Mouse (Mus musculus) liver, embryonic 12.5 days (tissue): ENCODE results near the gene Mfap5. TPM values are rescaled to one million over a fixed set of nuclear protein-coding genes. Genes with fewer than 3 reads are reported as not detected.
"Not testable (repeated sequence)": the region's sequence is repeated elsewhere in the genome, so short reads cannot be mapped to it uniquely, and the experiment has no call there.

Source experiments
- ATAC-seq: fragments of 200-750 bp; cut with Nextera tagmentation; 2 replicates; pipeline ENCODE4 v1.8.0; 2017; ENCODE audit warnings: moderate number of reproducible peaks, mild to moderate bottlenecking, moderate library complexity
- H3K27ac ChIP-seq: fragments of 300-500 bp; sonication (generic); 2 replicates; pipeline ENCODE4 v1.5.1; 2016; ENCODE audit warnings: mild to moderate bottlenecking
- H3K27me3 ChIP-seq: fragments of 300-500 bp; sonication (generic); replicated peaks from 2 replicates; pipeline ENCODE4 v1.6.1; 2016; ENCODE audit warnings: mild to moderate bottlenecking, moderate library complexity
- H3K36me3 ChIP-seq: fragments of 300-500 bp; sonication (generic); 2 replicates; pipeline ENCODE4 v1.6.1; 2016; ENCODE audit warnings: mild to moderate bottlenecking, moderate library complexity
- H3K4me1 ChIP-seq: fragments of 300-500 bp; sonication (generic); 2 replicates; pipeline ENCODE4 v1.6.1; 2016
- H3K4me2 ChIP-seq: fragments of 300-500 bp; sonication (generic); 2 replicates; pipeline ENCODE4 v1.6.1; 2016; ENCODE audit warnings: mild to moderate bottlenecking, moderate library complexity
- H3K4me3 ChIP-seq: fragments of 300-500 bp; sonication (generic); 2 replicates; pipeline ENCODE4 v1.5.1; 2016; ENCODE audit warnings: mild to moderate bottlenecking, moderate library complexity
- H3K9ac ChIP-seq: fragments of 300-500 bp; sonication (generic); 2 replicates; pipeline ENCODE4 v1.6.1; 2016; ENCODE audit warnings: mild to moderate bottlenecking, moderate library complexity
- H3K9me3 ChIP-seq: fragments of 300-500 bp; sonication (generic); replicated peaks from 2 replicates; pipeline ENCODE4 v1.6.1; 2016; ENCODE audit warnings: mild to moderate bottlenecking, moderate library complexity
- WGBS: fragments of 180-500 bp; shearing (Covaris S2); methylation state at CpG from one replicate; pipeline ENCODE4 v1.1.7; 2016; ENCODE audit not compliant: insufficient replicate concordance; 5-methylcytosine and 5-hydroxymethylcytosine counted together
- polyA plus RNA-seq: library from polyadenylated mRNA; unstranded; fragments of >200 nt; fragmentation: Nextera tagmentation; extraction: Ambion mirVana; gene quantifications from 2 replicates; pipeline ENCODE4 v1.2.1, GENCODE M21; 2016

Gene Mfap5
- polyA plus RNA-seq, 1 experiment from 2014 or later = 0.48 TPM

GRCm38 (mm10) chr6:122517668-122518067 lies 12.0 kb downstream of the Mfap5 start:
- Histone ChIP-seq H3K9ac (no peak overlapping the region), H3K27me3 (no peaks in the 10 kb centered on the region), H3K4me3 (no peak overlapping the region), H3K4me1 (no peaks in the 10 kb centered on the region), H3K4me2 (no peak overlapping the region), H3K27ac (no peak overlapping the region), H3K36me3 (no peaks in the 10 kb centered on the region), H3K9me3 (no peaks in the 10 kb centered on the region)
- ATAC-seq = no peak
- 59% methylated on average over 1 of the region's 1 CpGs for WGBS

GRCm38 (mm10) chr6:122519384-122519783 lies 13.7 kb downstream of the Mfap5 start:
- H3K27ac ChIP-seq = no peak overlapping the region
- WGBS = 33% methylated on average over 2 of the region's 2 CpGs
- H3K36me3 ChIP-seq = no peaks in the 10 kb centered on the region
- no peak overlapping the region for H3K4me3 ChIP-seq
- H3K9me3 ChIP-seq = no peaks in the 10 kb centered on the region
- H3K9ac ChIP-seq = no peak overlapping the region
- ATAC-seq = no peak
- no peak overlapping the region for H3K4me2 ChIP-seq
- H3K4me1 ChIP-seq = no peaks in the 10 kb centered on the region
- no peaks in the 10 kb centered on the region for H3K27me3 ChIP-seq

- no peaks in the 10 kb centered on the region for H3K9me3 ChIP-seq
- H3K36me3 ChIP-seq = no peaks in the 10 kb centered on the region
- WGBS = 58% methylated on average over 9 of the region's 9 CpGs
- H3K27me3 ChIP-seq = peaks cover 5% of the 10 kb centered on the region; the same call in 1 of the 2 replicates
- no peak for ATAC-seq
- no peaks in the 10 kb centered on the region for H3K4me1 ChIP-seq
- no peak overlapping the region for H3K4me2 ChIP-seq
- H3K27ac ChIP-seq = no peak overlapping the region
- no peak overlapping the region for H3K9ac ChIP-seq
- H3K4me3 ChIP-seq = no peak overlapping the region
Observed at GRCm38 (mm10) chr6:122522595-122522994, 16.9 kb downstream of the Mfap5 start.

- no peak overlapping the region for H3K4me3 ChIP-seq
Observed at GRCm38 (mm10) chr6:122523289-122523688, 17.6 kb downstream of the Mfap5 start.

GRCm38 (mm10) chr6:122527596-122527995 lies 22.0 kb downstream of the Mfap5 start:
- no peak overlapping the region for H3K9ac ChIP-seq
- WGBS = 18% methylated on average over 12 of the region's 12 CpGs
- ATAC-seq = no peak
- no peak overlapping the region for H3K27ac ChIP-seq
- H3K4me1 ChIP-seq = no peaks in the 10 kb centered on the region
- H3K4me3 ChIP-seq = no peak overlapping the region
- H3K4me2 ChIP-seq = no peak overlapping the region
- H3K9me3 ChIP-seq = no peaks in the 10 kb centered on the region
- H3K27me3 ChIP-seq = peaks cover 8% of the 10 kb centered on the region; the same call in 1 of the 2 replicates
- no peaks in the 10 kb centered on the region for H3K36me3 ChIP-seq

More at GRCm38 (mm10) chr6:122523289-122523688, 17.6 kb downstream of the Mfap5 start:
- H3K27ac ChIP-seq = no peak overlapping the region
- H3K36me3 ChIP-seq = no peaks in the 10 kb centered on the region
- no peak overlapping the region for H3K4me2 ChIP-seq
- H3K9me3 ChIP-seq = no peaks in the 10 kb centered on the region
- no peak for ATAC-seq
- no peaks in the 10 kb centered on the region for H3K4me1 ChIP-seq
- peaks cover 8% of the 10 kb centered on the region; the same call in 1 of the 2 replicates for H3K27me3 ChIP-seq
- H3K9ac ChIP-seq = no peak overlapping the region
- 70% methylated on average over 8 of the region's 8 CpGs for WGBS

GRCm38 (mm10) chr6:122528136-122528535 lies 22.5 kb downstream of the Mfap5 start:
- H3K27me3 ChIP-seq = peaks cover 8% of the 10 kb centered on the region; the same call in 1 of the 2 replicates
- no peak for ATAC-seq
- H3K9me3 ChIP-seq = no peaks in the 10 kb centered on the region
- H3K27ac ChIP-seq = no peak overlapping the region
- 0 out of 2 replicates have a peak, but pooled peaks cover 4% of the 10 kb centered on the region for H3K4me1 ChIP-seq
- no peak overlapping the region for H3K9ac ChIP-seq
- no peak overlapping the region for H3K4me3 ChIP-seq
- WGBS = 66% methylated on average over 11 of the region's 11 CpGs
- H3K4me2 ChIP-seq = no peak overlapping the region
- H3K36me3 ChIP-seq = no peaks in the 10 kb centered on the region

GRCm38 (mm10) chr6:122531466-122532174 lies 26.0 kb downstream of the Mfap5 start:
- Histone ChIP-seq H3K4me2 (no peak overlapping the region), H3K27ac (no peak overlapping the region), H3K9me3 (no peaks in the 10 kb centered on the region), H3K4me3 (no peak overlapping the region), H3K9ac (no peak overlapping the region), H3K36me3 (no peaks in the 10 kb centered on the region), H3K27me3 (peaks cover 8% of the 10 kb centered on the region; the same call in 1 of the 2 replicates), H3K4me1 (0 out of 2 replicates have a peak, but pooled peaks cover 5% of the 10 kb centered on the region)
- no peak for ATAC-seq
- WGBS = 63% methylated on average over 8 of the region's 8 CpGs

GRCm38 (mm10) chr6:122532883-122533302 lies 27.2 kb downstream of the Mfap5 start:
- 13% methylated on average over 4 of the region's 4 CpGs for WGBS
- H3K9ac ChIP-seq = no peak overlapping the region
- H3K27ac ChIP-seq = no peak overlapping the region
- H3K36me3 ChIP-seq = no peaks in the 10 kb centered on the region
- H3K4me1 ChIP-seq = 0 out of 2 replicates have a peak, but pooled peaks cover 5% of the 10 kb centered on the region
- no peak for ATAC-seq
- H3K4me3 ChIP-seq = peak overlapping the region; percentile 27; the same call in 1 of the 2 replicates
- no peaks in the 10 kb centered on the region for H3K9me3 ChIP-seq
- peaks cover under 1% of the 10 kb centered on the region; the same call in 1 of the 2 replicates for H3K27me3 ChIP-seq
- peak overlapping the region; percentile 47 for H3K4me2 ChIP-seq

- H3K36me3 ChIP-seq = no peaks in the 10 kb centered on the region
- no peak overlapping the region for H3K27ac ChIP-seq
- H3K9ac ChIP-seq = no peak overlapping the region
- no peak overlapping the region for H3K4me3 ChIP-seq
- H3K4me1 ChIP-seq = 0 out of 2 replicates have a peak, but pooled peaks cover 5% of the 10 kb centered on the region
- WGBS = 48% methylated on average over 3 of the region's 3 CpGs
- no peaks in the 10 kb centered on the region for H3K27me3 ChIP-seq
- no peak for ATAC-seq
- H3K9me3 ChIP-seq = no peaks in the 10 kb centered on the region
- H3K4me2 ChIP-seq = no peak overlapping the region
Observed at GRCm38 (mm10) chr6:122534032-122534431, 28.4 kb downstream of the Mfap5 start.

GRCm38 (mm10) chr6:122539564-122539963 lies 33.9 kb downstream of the Mfap5 start:
- H3K4me1 ChIP-seq = no peaks in the 10 kb centered on the region
- no peak overlapping the region for H3K27ac ChIP-seq
- no peak overlapping the region for H3K4me3 ChIP-seq
- H3K9ac ChIP-seq = no peak overlapping the region
- no peaks in the 10 kb centered on the region for H3K9me3 ChIP-seq
- no peak for ATAC-seq
- 80% methylated on average over 9 of the region's 9 CpGs for WGBS
- H3K36me3 ChIP-seq = no peaks in the 10 kb centered on the region
- H3K4me2 ChIP-seq = no peak overlapping the region
- H3K27me3 ChIP-seq = no peaks in the 10 kb centered on the region

GRCm38 (mm10) chr6:122542459-122542858 lies 36.8 kb downstream of the Mfap5 start:
- H3K36me3 ChIP-seq, H3K4me3 ChIP-seq, H3K9me3 ChIP-seq, H3K9ac ChIP-seq, H3K4me2 ChIP-seq, ATAC-seq, H3K27ac ChIP-seq, H3K27me3 ChIP-seq, H3K4me1 ChIP-seq: not testable (repeated sequence)
- 52% methylated on average over 5 of the region's 5 CpGs for WGBS

GRCm38 (mm10) chr6:122543574-122543973 lies 37.9 kb downstream of the Mfap5 start:
- ATAC-seq = no peak
- Histone ChIP-seq H3K9me3 (no peaks in the 10 kb centered on the region), H3K36me3 (no peaks in the 10 kb centered on the region), H3K4me3 (no peak overlapping the region), H3K27ac (no peak overlapping the region), H3K4me2 (no peak overlapping the region), H3K4me1 (no peaks in the 10 kb centered on the region), H3K9ac (no peak overlapping the region), H3K27me3 (no peaks in the 10 kb centered on the region)
- 56% methylated on average over 5 of the region's 5 CpGs for WGBS
